Mouse (Mus musculus): ENCODE measurements around the gene Park7.

Gene Park7

DNA sequence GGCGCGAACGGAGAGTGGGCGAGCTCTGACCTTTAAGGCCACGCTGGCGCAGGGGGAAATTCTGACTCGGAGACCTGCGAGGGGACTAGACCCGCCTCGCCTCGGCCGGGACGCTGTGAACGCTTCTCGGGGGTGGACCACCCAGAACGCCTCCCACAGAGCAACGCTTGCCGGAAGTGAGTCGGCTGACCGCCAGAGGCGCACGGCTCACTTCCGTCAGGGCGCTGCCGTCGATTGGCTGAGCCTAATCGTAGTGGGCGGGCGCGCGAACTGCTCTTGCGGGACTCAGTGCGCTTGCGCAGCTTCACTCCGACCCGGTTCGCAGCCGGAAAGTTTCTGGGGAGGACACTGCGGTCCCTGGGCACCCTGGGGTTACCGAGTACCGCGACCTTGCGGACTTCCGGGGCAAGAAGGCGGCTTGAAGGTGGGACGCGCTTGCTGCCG, at the start of gene Park7, which contains the start of gene Tnfrsf9:
Gene Park7, minus strand, starts transcription at position 148 of the 444 bp plus-strand sequence.
Gene Tnfrsf9, plus strand, starts transcription at position 273 of the 444 bp plus-strand sequence.
- peak; percentile 98 for DNase-seq (ENCODE audit: low spot score)

DNA sequence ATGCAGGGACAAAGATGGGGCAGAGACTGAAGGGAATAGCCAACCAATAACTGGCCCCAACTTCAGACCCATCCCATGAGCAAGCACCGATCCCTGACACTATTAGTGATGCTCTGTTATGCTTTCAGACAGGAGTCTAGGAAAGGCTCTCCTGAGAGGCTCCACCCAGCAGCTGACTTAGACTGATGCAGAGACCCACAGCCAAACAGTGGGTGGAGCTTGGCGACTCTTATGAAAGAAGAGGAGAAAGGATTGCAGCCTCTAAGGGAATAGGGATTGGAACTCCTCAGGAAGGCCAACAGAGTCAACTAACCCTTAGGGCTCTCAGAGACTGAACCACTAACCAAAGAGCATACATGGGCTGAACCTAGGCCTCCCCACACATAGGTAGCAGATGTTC, 49.5 kb upstream of the Park7 start:
- DNase-seq (ENCODE audit: low spot score), result no peak

DNA sequence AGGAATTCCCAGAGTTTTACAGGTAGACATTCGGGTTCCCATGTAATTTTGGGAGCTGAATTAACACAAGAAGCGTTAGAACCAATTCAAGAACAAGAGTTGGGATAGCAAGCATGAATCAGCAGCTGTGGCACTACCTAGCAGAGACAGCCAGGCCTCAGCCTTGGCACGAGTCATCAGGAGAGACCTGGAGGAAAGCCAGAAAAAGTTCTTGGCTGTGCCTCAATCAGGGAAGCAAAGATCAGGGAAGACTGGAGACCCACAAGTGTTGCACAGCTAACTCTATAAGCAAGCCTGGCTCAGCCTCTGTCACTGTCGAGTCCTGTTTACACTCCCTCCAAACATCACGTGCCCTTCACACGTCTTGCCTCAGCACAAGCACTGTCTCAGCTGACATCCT, 48.0 kb upstream of the Park7 start:
- no peak for DNase-seq (ENCODE audit: low spot score)

DNA sequence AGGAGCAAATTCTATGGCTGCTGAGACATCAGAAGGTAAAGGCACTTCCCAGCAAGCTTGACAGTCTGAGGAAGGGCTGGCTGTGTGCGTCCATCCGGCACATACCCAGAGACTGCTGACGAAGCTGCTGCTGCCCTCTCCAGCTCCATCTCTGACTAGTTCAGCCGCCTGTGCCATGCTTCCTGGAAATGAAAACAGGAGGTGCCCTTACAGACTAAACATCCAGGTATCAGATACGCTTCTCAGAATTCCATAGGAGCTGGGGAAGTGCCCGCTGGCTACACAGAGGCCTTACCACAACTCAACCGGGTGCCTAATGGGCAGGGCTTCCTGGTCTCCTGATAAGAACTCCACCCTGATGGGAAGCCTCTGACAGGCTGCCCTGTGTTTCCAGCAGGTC, 44.3 kb upstream of the Park7 start:
- DNase-seq (ENCODE audit: low spot score), result no peak

DNA sequence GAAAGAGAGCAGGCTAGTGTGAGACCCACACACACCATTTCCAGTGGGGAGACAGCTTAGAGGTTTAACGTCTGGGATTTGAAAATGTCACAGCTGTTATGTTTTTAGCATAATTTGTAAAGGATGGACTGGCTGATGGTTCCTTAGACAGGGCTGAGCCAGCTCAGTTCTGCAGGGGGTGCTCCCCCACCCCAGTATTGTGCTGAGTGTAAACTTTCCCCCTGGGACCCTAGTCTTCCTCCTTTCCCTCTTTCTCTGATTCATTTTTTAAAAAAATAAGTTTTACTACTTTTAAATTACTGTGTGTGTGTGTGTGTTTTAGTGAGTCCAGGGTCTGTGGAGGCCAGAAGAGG, 42.8 kb upstream of the Park7 start:
- no peak for DNase-seq (ENCODE audit: low spot score)

DNA sequence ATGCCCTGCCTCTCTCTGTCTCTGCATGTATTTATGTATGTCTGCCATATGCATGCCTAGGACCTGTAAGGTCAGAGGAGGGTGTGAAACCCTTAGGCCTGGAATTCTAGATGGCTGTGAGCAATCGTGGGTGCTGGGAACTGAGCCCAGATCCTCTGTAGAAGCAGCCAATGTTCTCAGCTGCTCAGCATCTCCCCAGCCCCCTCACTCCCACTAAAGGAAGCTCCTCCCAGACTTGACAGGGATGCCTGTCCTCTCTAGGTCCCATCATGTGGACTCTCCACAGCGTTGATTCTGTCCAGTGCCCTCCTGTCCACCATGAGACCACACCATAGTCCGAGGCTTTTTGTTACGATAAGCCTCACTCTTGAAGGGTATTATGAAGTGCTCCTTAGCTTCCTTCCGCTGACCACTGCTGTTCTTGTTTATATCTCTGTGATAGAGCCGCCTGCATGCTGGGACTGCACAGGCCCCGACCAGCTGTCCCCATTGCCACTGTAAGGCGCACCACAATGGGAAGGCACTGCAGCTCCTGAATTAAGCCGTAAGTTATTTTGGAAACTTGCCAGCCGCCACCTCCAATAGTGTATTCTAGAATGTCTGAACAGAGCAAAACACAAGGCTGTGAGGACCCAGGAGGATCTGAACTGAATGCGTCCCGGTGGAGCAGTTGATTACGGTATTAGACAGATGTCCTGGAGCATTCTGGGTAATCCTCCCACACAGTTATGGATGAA, 42.3 kb upstream of the Park7 start:
- DNase-seq (ENCODE audit: low spot score), result no peak

DNA sequence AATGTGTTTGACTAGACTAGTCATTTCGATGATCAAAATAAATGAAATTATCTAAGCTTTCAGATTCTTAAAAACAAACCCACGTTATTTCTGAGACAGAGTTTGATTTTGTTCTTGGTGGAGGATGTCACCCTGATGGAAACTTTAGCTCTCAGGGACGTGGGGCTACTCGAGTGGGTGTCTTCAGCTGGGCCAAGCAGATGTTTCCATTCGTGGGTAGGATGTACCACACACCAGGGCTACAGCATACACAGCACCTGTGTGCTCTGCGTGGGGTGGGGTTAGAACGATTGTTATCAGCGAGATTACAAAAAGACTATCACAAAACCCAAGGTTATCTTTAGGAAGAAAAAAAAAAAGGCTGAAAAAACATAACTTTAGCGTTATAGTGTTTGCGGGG, 36.7 kb upstream of the Park7 start:
- no peak for DNase-seq (ENCODE audit: low spot score)

DNA sequence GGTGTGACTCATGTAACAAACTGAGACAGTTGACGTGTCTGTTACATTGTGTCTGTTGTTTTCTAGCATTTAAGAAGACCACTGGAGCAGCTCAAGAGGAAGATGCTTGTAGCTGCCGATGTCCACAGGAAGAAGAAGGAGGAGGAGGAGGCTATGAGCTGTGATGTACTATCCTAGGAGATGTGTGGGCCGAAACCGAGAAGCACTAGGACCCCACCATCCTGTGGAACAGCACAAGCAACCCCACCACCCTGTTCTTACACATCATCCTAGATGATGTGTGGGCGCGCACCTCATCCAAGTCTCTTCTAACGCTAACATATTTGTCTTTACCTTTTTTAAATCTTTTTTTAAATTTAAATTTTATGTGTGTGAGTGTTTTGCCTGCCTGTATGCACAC, 30.5 kb upstream of the Park7 start:
- no peak for DNase-seq (ENCODE audit: low spot score)

DNA sequence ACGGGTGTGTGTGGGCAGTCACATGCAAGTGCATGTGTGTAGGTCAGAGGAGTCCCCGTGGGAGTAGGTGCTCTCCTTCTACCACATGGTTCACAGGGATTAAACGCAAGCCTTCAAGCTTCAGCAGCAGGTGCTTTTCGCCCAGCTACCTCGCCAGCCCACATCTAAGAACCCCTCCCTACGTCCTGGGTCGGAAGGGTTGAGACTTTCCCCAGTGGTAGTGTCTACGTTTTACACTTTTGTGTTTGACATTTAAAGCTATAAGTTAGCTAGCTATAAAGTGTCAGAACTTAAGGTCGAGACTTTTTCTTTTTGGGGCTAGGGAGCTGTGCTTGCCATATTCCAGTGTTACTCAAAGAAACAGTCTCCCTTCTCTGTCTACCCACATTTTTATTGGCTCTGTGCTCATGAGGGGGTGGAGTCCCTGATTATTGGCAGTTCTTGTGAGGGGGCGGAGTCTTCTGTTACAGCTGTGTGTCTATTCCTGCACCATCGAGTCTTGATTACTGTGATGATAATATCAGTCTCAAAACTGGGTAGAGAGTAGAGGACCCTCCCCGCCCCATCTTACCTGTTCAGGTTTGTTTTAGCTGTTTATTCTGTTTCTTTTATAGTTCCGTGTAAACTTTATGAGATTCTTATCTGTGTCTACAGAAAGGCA, 25.9 kb upstream of the Park7 start:
- no peak for DNase-seq (ENCODE audit: low spot score)

DNA sequence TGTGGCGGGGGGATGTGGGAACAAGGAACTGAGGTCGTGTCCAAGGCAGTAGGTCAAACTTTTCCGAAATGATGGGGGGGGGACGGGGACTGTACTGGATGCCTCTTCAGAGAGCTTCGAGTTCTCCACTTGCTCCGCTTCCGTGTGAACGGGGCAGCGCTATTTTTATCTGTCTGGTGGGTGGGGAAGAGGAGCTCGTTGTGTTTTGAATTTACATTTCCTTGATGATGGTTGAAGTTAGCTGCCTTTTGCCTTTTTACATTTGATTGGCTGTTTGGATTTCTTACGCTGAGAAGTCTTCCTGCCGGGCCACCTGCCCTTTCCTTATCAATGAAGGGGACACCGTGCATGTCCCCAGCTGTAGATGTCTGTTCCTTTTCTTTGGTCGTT, 23.8 kb upstream of the Park7 start:
- no peak for DNase-seq (ENCODE audit: low spot score)

DNA sequence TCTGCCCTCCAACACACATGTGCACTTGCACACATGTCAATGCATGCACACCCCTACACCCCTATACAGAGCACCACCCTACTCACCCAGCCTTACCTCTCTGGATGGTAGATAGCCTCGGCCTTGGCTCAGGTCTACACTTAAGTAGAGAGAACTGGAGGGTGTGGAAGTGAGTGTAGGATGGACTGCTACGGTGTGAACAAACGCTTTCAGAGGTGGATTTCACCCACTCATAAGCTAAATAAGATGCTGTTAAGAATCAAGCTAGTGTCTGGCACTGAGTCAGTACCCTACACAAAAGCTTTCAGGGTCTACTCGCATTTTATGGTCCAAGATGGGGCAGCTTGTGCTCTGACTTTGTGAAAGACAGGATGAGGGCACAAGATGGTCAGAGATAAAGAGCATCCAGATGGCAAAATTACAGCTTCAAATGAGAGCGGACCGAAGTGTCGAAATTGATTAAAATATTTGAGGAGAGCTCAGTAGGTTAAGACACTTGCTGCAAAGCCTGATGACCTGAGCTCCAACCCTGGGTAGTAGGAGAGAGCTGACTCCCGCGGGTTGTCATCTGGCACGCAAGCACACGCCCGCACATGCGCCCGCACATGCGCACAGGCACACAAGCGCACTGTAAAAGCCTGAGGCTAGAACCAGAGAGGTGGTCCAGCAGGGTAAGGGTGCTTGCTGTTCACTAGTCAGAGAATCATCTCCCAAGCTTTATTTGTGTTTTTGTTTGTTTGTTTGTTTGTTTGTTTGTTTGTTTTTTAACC, 23.2 kb upstream of the Park7 start:
- no peak for DNase-seq (ENCODE audit: low spot score)

DNA sequence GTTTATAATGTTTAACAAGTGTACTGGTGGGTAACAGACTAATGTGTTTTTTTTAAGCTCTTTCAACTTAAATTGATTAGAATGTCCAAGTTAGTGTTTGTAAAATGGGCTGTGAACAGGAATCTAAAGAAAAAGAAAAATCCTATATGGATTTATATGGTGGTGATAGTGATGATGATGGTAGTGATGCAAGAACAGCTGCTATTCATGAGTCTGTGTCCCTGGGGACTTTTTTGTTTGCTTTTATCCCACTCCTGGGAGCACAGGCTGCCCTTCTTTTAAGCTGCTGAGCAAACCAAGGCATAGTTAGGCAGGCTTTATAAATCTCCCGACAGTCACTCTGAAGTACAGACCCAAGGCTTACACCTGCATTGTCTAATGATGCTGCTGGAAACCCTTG, 19.3 kb upstream of the Park7 start:
- no peak for DNase-seq (ENCODE audit: low spot score)

DNA sequence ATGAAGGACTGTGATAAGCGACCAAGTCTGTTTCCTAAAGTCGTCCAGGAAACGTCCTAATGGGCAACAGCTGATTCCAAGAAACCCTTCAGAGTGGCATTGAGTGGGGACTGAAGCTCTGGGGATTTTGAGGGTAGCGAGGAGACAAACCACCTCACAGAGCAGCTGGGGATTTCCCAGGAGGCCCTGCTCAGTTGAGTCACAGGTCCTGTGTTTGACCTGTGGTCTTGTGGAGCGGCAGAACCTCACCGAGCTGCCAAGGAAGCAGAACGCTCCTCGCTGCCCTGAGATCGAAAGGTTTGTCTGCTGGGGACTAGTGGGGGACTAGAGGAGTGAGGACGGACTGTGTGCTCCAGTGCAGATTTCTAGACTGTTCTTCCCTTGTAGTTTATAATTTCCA, 13.6 kb upstream of the Park7 start:
- DNase-seq (ENCODE audit: low spot score), result no peak

DNA sequence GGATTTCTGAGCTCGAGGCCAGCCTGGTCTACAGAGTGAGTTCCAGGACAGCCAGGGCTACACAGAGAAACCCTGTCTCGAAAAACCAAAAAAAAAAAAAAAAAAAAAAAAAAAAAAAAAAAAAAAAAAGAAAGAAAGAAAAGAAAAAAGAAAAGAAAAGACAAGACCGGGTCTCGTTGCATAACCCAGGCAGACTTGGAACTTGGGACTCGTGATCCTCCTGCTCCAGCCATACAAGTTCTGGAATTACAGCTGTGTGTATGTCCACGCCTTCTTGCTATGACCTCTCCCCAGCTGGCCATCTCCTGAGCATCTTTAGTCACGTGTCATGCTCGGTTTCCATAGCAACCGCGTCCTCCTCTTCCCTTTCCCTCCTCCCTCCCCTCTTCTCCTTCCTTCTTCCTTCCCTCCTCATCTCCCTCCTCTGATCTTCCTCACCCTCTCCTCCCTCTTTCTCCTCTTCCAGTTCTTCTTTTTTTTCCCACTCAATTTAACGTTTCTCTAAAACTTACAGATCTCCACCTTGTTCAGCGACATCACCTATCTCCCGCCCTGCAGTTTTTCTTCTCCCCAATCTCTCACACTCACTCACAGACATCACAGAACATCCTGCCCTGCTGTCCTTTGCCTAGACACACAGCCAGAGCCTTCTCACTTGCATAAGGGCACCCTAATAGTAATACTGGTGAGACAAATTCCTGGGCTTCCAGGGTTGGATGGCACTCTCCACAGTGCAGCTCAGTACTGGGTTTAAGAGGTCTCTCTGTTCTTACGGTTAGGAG, 12.9 kb upstream of the Park7 start:
- DNase-seq (ENCODE audit: low spot score), result peak; percentile 69

DNA sequence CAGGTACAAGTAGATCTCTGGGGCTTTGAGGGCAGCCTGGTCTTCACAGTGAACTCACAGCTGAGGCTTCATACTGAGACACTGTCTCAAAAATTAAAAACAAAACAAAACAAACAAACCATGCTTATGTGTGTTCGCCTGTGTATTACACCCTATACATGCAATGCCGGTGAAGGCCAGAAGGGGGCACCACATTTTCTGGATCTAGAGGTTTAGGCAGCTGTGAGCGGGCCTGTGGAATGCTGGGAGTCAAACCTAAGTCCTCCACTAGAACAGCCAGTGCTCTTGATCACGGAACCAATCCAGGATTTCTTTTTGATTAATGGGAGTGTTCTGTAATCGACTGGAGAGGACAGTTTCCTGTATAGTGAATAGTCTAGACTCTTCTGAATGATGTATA, 11.7 kb upstream of the Park7 start:
- peak; percentile 55 for DNase-seq (ENCODE audit: low spot score)

DNA sequence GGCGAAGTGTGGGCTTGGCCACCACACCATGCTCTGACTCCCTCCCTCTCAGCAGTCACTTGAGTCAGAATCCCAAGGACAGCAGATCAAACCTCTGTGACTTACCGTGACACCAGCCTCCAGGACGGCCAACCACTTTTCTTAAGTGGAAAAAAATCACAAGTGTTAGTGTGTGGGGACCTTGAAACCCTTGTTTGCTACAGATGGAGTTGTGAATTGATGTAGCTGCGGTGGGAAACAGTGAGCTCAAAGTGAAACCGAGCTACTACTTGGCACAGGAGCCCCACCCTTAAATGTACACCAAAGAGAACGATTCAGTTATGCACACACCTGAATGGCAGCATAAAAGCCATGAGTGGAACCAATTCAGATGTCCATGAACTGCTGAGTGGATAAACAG, 10.7 kb upstream of the Park7 start:
- DNase-seq (ENCODE audit: low spot score), result no peak

DNA sequence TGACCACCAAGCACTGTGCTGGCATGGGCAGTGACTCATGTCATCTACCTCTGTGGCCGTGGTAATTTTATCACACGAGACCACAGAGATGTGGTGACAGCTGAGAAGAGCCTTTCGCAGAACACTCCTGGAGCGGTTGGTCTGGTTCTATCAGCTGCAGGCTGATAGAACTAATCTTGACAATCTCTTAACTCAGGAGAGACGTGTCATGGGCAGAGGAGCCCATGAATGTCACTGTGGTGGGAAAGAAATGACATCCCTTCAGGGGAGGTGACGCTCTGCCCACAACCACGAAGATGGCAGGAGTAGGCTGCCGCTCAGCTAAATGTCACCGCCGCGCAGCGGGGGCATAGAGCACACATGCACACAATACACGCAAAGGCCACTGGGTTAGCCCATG, 10.1 kb upstream of the Park7 start:
- no peak for DNase-seq (ENCODE audit: low spot score)

DNA sequence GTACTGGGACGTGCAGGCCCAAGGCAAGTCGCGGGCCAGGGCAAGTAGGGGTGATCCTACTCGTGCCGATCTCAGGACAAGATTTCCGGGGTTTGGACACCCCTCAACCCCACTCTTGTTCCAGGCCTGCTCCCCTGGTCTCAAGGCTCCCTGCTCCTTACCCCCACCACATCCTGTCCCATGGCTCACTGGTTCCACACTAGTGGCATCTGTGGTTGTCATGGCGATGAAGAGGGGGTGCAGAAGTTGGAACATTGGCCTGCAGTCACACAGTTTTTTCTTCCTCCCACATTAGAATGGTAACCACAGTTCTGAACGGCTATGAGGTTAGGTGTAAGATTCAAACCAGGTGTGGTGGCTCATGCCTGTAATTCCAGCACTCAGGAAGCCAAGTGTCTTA, 7.0 kb upstream of the Park7 start:
- no peak for DNase-seq (ENCODE audit: low spot score)

DNA sequence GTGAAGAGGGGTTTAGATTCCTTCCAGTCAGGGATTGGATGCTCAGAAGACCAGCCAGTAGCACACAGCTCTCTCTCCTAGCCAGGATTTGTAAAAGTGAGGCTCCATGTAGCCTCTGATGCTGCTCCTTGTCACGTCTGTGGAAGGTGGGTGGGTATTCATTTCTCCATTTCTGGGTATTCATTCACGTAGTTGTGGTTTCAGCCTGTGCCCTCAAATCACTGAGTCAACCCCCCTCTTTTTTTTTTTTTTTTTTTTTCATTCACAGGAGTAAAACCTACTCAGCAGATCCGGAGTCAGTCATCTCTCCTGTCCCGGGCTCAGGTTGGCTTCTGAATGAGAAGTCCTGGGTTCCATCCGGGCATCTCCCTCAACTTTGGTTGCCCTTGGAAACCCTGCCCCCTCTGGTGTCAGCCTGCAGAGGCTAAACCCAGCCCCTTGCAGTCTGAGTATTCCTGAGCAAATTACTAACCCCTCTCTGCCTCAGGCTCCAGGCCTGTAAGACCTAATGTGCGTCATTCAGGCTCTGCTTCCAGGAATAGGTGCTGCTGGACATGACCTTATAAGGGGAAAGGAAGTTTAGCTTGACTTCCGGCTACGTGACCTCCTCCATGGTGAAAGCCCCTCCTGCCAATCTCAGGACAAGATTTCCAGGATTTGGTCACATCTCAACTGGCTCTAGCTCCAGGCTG, 3.2 kb upstream of the Park7 start:
- DNase-seq (ENCODE audit: low spot score), result no peak

DNA sequence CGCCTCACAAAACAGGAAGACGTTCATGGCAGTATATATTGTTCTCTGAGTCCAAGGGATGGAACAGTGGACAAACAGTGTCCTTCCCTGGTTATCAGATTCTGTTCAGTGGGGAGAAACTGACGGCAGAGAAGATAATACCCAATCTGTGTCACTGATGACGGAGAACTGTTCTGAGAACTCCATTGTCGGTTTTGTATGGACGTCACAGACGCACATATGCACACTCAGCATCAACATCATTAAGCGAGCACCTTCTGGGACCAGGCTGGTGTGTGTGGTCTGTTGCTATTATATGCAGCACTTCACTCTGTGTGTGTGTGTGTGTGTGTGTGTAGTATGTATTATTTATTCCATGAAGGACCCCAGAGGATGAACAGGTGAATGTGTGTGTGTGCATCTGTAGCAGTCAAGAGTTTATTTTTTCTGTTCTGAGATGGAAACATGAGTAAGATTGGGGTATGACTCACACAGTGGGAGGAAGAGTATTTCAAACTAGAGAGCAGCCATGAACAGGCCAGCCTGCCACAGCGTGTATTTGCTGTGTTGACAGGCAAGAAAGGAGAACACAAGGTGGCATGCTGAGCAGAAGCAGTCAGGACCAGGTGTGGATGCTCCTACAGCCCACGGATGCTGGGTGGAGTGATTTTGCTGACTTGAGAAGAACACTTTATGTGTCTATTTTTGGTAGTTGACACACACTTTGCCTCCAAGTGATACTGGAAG, 1.1 kb upstream of the Park7 start:
- DNase-seq (ENCODE audit: low spot score), result no peak

DNA sequence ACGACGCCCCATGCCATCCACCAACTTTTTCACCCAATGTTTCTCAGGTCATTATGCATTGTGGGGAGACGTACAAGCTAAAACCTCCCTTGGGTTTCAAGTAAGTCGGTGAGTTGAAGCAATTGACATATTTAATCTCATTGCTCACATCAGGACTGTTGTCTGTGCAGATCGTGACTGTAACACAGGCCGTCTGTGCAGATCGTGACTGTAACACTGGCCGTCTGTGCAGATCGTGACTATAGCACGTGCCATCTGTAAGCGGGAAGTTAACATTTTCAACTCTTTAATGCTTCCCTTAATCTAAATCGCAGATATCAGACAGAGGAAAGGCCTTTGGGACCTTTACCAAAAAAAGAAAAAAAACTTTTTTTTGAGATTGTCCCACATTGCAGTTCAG, 494 bp downstream of the Park7 start:
- no peak for DNase-seq (ENCODE audit: low spot score)

All from embryo, embryonic 10.5 days (tissue).